Mouse (Mus musculus): ENCODE data around the gene Sgpl1. TPM values are rescaled to one million over a fixed set of nuclear protein-coding genes. Genes with fewer than 3 reads are reported as not detected.

The Sgpl1 gene
- total RNA-seq, 2 experiments from 2014 or later: 25.5 to 25.8 TPM

GRCm38 (mm10) chr10:61172496-61172895 is 25.0 kb upstream of the Sgpl1 start:
- Histone ChIP-seq H3K27ac (no peak overlapping the region), H3K4me3 (no peak overlapping the region)
- DNase-seq (ENCODE audit: low spot score in 2 of 2): no peak
- peak; percentile 56 for TF ChIP-seq CTCF (conservative IDR thresholded peaks at IDR 0.05)

GRCm38 (mm10) chr10:61171654-61172053 is 24.2 kb upstream of the Sgpl1 start, which contains the start of gene Tbata:
TSS of gene Tbata (plus strand) at chr10:61171954.
- DNase-seq (ENCODE audit: low spot score in 2 of 2): no peak
- H3K27ac ChIP-seq: no peak within 1 kb of the TSS
- TF ChIP-seq CTCF (conservative IDR thresholded peaks at IDR 0.05): no peak
- no peak within 1 kb of the TSS for H3K4me3 ChIP-seq

- TF ChIP-seq CTCF (conservative IDR thresholded peaks at IDR 0.05): no peak
- DNase-seq (ENCODE audit: low spot score in 2 of 2): no peak
- no peak overlapping the region for H3K4me3 ChIP-seq
- no peak overlapping the region for H3K27ac ChIP-seq
These were observed 20.9 kb upstream of the Sgpl1 start for GRCm38 (mm10) chr10:61168393-61168792.

GRCm38 (mm10) chr10:61167333-61168096 is 20.0 kb upstream of the Sgpl1 start:
- no peak for TF ChIP-seq CTCF (conservative IDR thresholded peaks at IDR 0.05)
- Histone ChIP-seq H3K4me3 (no peak overlapping the region), H3K27ac (no peak overlapping the region)
- DNase-seq (ENCODE audit: low spot score in 2 of 2): no peak

- H3K4me3 ChIP-seq: no peak overlapping the region
- DNase-seq (ENCODE audit: low spot score in 2 of 2): no peak
- no peak overlapping the region for H3K27ac ChIP-seq
- TF ChIP-seq CTCF (conservative IDR thresholded peaks at IDR 0.05): no peak
These were observed 14.9 kb upstream of the Sgpl1 start for GRCm38 (mm10) chr10:61162366-61162765.

- no peak overlapping the region for H3K27ac ChIP-seq
- no peak overlapping the region for H3K4me3 ChIP-seq
- TF ChIP-seq CTCF (conservative IDR thresholded peaks at IDR 0.05): no peak
- no peak for DNase-seq (ENCODE audit: low spot score in 2 of 2)
These were observed 13.2 kb upstream of the Sgpl1 start for GRCm38 (mm10) chr10:61160671-61161070.

- DNase-seq (ENCODE audit: low spot score in 2 of 2): no peak
- Histone ChIP-seq H3K27ac (no peak overlapping the region), H3K4me3 (no peak overlapping the region)
- no peak for TF ChIP-seq CTCF (conservative IDR thresholded peaks at IDR 0.05)
These were observed 12.6 kb upstream of the Sgpl1 start for GRCm38 (mm10) chr10:61160089-61160488.

GRCm38 (mm10) chr10:61158594-61158993 is 11.1 kb upstream of the Sgpl1 start:
- no peak for DNase-seq (ENCODE audit: low spot score in 2 of 2)
- no peak for TF ChIP-seq CTCF (conservative IDR thresholded peaks at IDR 0.05)
- no peak overlapping the region for H3K4me3 ChIP-seq
- H3K27ac ChIP-seq: no peak overlapping the region

- Histone ChIP-seq H3K4me3 (no peak overlapping the region), H3K27ac (no peak overlapping the region)
- DNase-seq (ENCODE audit: low spot score in 2 of 2): no peak
- TF ChIP-seq CTCF (conservative IDR thresholded peaks at IDR 0.05): no peak
These were observed 8.9 kb upstream of the Sgpl1 start for GRCm38 (mm10) chr10:61156453-61156852.

GRCm38 (mm10) chr10:61155611-61156010 is 8.1 kb upstream of the Sgpl1 start:
- TF ChIP-seq CTCF (conservative IDR thresholded peaks at IDR 0.05): no peak
- no peak overlapping the region for H3K4me3 ChIP-seq
- H3K27ac ChIP-seq: no peak overlapping the region
- DNase-seq (ENCODE audit: low spot score in 2 of 2): no peak

- TF ChIP-seq CTCF (conservative IDR thresholded peaks at IDR 0.05): no peak
- Histone ChIP-seq H3K4me3 (no peak overlapping the region), H3K27ac (no peak overlapping the region)
- DNase-seq (ENCODE audit: low spot score in 2 of 2): no peak
These were observed 4.6 kb upstream of the Sgpl1 start for GRCm38 (mm10) chr10:61152131-61152530.

- H3K27ac ChIP-seq: no peak overlapping the region
- no peak for DNase-seq (ENCODE audit: low spot score in 2 of 2)
- TF ChIP-seq CTCF (conservative IDR thresholded peaks at IDR 0.05): no peak
- no peak overlapping the region for H3K4me3 ChIP-seq
These were observed 3.1 kb upstream of the Sgpl1 start for GRCm38 (mm10) chr10:61150616-61151015.

- H3K4me3 ChIP-seq: no peak overlapping the region
- no peak for DNase-seq (ENCODE audit: low spot score in 2 of 2)
- TF ChIP-seq CTCF (conservative IDR thresholded peaks at IDR 0.05): no peak
- no peak overlapping the region for H3K27ac ChIP-seq
These were observed 2.0 kb upstream of the Sgpl1 start for GRCm38 (mm10) chr10:61149476-61149875.

- peak overlapping the region; percentile 87 for H3K4me3 ChIP-seq
- no peak for TF ChIP-seq CTCF (conservative IDR thresholded peaks at IDR 0.05)
- peak in 1 of 2 experiments; percentile 10 for DNase-seq (ENCODE audit: low spot score in 2 of 2)
- H3K27ac ChIP-seq: peak overlapping the region; percentile 96
These were observed 721 bp downstream of the Sgpl1 start for GRCm38 (mm10) chr10:61146807-61147156.

All from layer of hippocampus, adult 2 months (tissue).